Mouse (Mus musculus) spleen, adult 2 months (tissue): ENCODE results near the gene Rab21. TPM values are rescaled to one million over a fixed set of nuclear protein-coding genes. Genes with fewer than 3 reads are reported as not detected.
A peak's percentile ranks its signal among the peaks of the same experiment; 100 is the strongest.
"Not testable (repeated sequence)": the region's sequence is repeated elsewhere in the genome, so short reads cannot be mapped to it uniquely, and the experiment has no call there.

Source experiments
- DNase-seq, 2 experiments: peaks; one replicate each; pipeline versions ENCODE4 v3.0.0 to v3.0.0-alpha.2; 2012 to 2021; ENCODE audit warnings: low spot score in 2 of 2, low read depth in 1 of 2
- H3K27ac ChIP-seq: fragments of 200-500 bp; 2 replicates; pipeline ENCODE4 v1.5.1; 2012; ENCODE audit warnings: low read length, inconsistent platforms; ENCODE audit not compliant: insufficient read depth
- H3K27me3 ChIP-seq: fragments of 200-500 bp; 2 replicates; pipeline ENCODE4 v1.6.1; 2012; ENCODE audit warnings: mild to moderate bottlenecking, moderate library complexity, low read length, inconsistent platforms; ENCODE audit not compliant: control insufficient read depth, insufficient read depth
- H3K36me3 ChIP-seq: fragments of 200-500 bp; 2 replicates; pipeline ENCODE4 v1.6.1; 2012; ENCODE audit warnings: mild to moderate bottlenecking, low read length, inconsistent platforms; ENCODE audit not compliant: control insufficient read depth, insufficient read depth
- H3K4me1 ChIP-seq: fragments of 200-500 bp; 2 replicates; pipeline ENCODE4 v1.6.1; 2011; ENCODE audit warnings: inconsistent platforms; ENCODE audit not compliant: control insufficient read depth, insufficient read depth, insufficient read length
- H3K4me3 ChIP-seq: fragments of 200-500 bp; 2 replicates; pipeline ENCODE4 v1.5.1; 2011; ENCODE audit warnings: mild to moderate bottlenecking, inconsistent platforms; ENCODE audit not compliant: insufficient read depth, insufficient read length; ENCODE audit errors: extremely low read depth
- CTCF ChIP-seq: fragments of 200-500 bp; IDR thresholded peaks from 2 replicates; pipeline ENCODE4 v1.5.1; 2011; ENCODE audit warnings: mild to moderate bottlenecking, inconsistent platforms; ENCODE audit not compliant: insufficient read depth, insufficient read length, insufficient replicate concordance; ENCODE audit errors: extremely low read depth
- POLR2A ChIP-seq: fragments of 200-500 bp; IDR thresholded peaks from 2 replicates; pipeline ENCODE4 v1.6.1; 2011; ENCODE audit warnings: low read depth, low read length, inconsistent platforms
- WGBS: fragments of 180-500 bp; shearing (Covaris S2); methylation state at CpG from one replicate; pipeline ENCODE4 v1.1.7; 2018; 5-methylcytosine and 5-hydroxymethylcytosine counted together
- polyA plus RNA-seq: library from polyadenylated mRNA; depleted of rRNA; stranded (reverse); fragments of >200 nt; gene quantifications from 2 replicates; pipeline ENCODE4 v1.2.3, GENCODE M21; 2012

Gene Rab21
- polyA plus RNA-seq, 1 experiment, result 26.5 TPM

- no peak overlapping the region for H3K27ac ChIP-seq
- no peaks in the 10 kb centered on the region for H3K27me3 ChIP-seq
- TF ChIP-seq CTCF (no peak), POLR2A (no peak)
- 66% methylated on average over 3 of the region's 3 CpGs for WGBS
- no peak overlapping the region for H3K4me3 ChIP-seq
- no peak for DNase-seq
- H3K4me1 ChIP-seq, result no peaks in the 10 kb centered on the region
- H3K36me3 ChIP-seq, result no peaks in the 10 kb centered on the region
Observed at GRCm38 (mm10) chr10:115329010-115329530, 13.7 kb upstream of the Rab21 start.

- no peaks in the 10 kb centered on the region for H3K27me3 ChIP-seq
- H3K36me3 ChIP-seq, result no peaks in the 10 kb centered on the region
- H3K4me1 ChIP-seq, result no peaks in the 10 kb centered on the region
- DNase-seq, result no peak
- 16% methylated on average over 6 of the region's 6 CpGs for WGBS
- H3K4me3 ChIP-seq, result no peak overlapping the region
- no peak overlapping the region for H3K27ac ChIP-seq
- TF ChIP-seq CTCF, result no peak
- TF ChIP-seq POLR2A, result no peak
Observed at GRCm38 (mm10) chr10:115328514-115328913, 13.1 kb upstream of the Rab21 start.

GRCm38 (mm10) chr10:115323295-115323694 is 7.9 kb upstream of the Rab21 start:
- Histone ChIP-seq H3K4me3 (no peak overlapping the region), H3K36me3 (no peaks in the 10 kb centered on the region), H3K4me1 (no peaks in the 10 kb centered on the region), H3K27me3 (no peaks in the 10 kb centered on the region), H3K27ac (no peak overlapping the region)
- 10% methylated on average over 6 of the region's 6 CpGs for WGBS
- TF ChIP-seq CTCF (peak; percentile 67; the same call in 1 of the 2 replicates), POLR2A (no peak)
- peak; percentile 46 to 70 for DNase-seq

GRCm38 (mm10) chr10:115321317-115322035 is 6.1 kb upstream of the Rab21 start:
- Histone ChIP-seq H3K27ac (no peak overlapping the region), H3K4me1 (no peaks in the 10 kb centered on the region), H3K4me3 (no peak overlapping the region), H3K36me3 (no peaks in the 10 kb centered on the region), H3K27me3 (no peaks in the 10 kb centered on the region)
- WGBS, result 58% methylated on average over 5 of the region's 5 CpGs
- DNase-seq, result no peak
- no peak for TF ChIP-seq POLR2A
- no peak for TF ChIP-seq CTCF

GRCm38 (mm10) chr10:115318388-115318787 is 3.0 kb upstream of the Rab21 start:
- 50% methylated on average over 3 of the region's 3 CpGs for WGBS
- H3K4me3 ChIP-seq, H3K36me3 ChIP-seq, H3K27ac ChIP-seq, H3K4me1 ChIP-seq, H3K27me3 ChIP-seq, DNase-seq: not testable (repeated sequence)

GRCm38 (mm10) chr10:115316313-115316712 is 919 bp upstream of the Rab21 start:
- H3K36me3 ChIP-seq, result no peaks in the 10 kb centered on the region
- H3K27ac ChIP-seq, result no peak overlapping the region
- TF ChIP-seq POLR2A (no peak), CTCF (no peak)
- no peak for DNase-seq
- peaks cover 19% of the 10 kb centered on the region for H3K4me1 ChIP-seq
- H3K4me3 ChIP-seq, result no peak overlapping the region
- 75% methylated on average over 11 of the region's 11 CpGs for WGBS
- H3K27me3 ChIP-seq, result no peaks in the 10 kb centered on the region

- WGBS, result 6% methylated on average over 73 of the region's 73 CpGs
- H3K4me3 ChIP-seq, result peak overlapping the region; percentile 73
- no peak for TF ChIP-seq CTCF
- 0 out of 2 replicates have a peak, but pooled peaks have one; percentile 8 for TF ChIP-seq POLR2A
- DNase-seq, result peak; percentile 66 to 83
- no peaks in the 10 kb centered on the region for H3K36me3 ChIP-seq
- H3K27me3 ChIP-seq, result no peaks in the 10 kb centered on the region
- peaks cover 28% of the 10 kb centered on the region for H3K4me1 ChIP-seq
- peak overlapping the region; percentile 98 for H3K27ac ChIP-seq
Observed at GRCm38 (mm10) chr10:115314582-115315452, 577 bp downstream of the Rab21 start.
